Mouse (Mus musculus): Measurements from ENCODE around the gene Sumf2. TPM values are rescaled to one million over a fixed set of nuclear protein-coding genes. Genes with fewer than 3 reads are reported as not detected.

The Sumf2 gene
- polyA plus RNA-seq, 1 experiment = 33.8 TPM

- Histone ChIP-seq H3K4me3 (no peak within 1 kb of the TSS), H3K27me3 (ENCODE audit: control insufficient read depth, insufficient read depth, insufficient read length) (no peaks in the 10 kb centered on the region), H3K4me2 (ENCODE audit: low read depth) (no peak within 1 kb of the TSS), H3K79me2 (ENCODE audit: control insufficient read depth, insufficient read depth) (no peaks in the 10 kb centered on the region), H3ac (ENCODE audit: control insufficient read depth, insufficient read length) (no peak within 1 kb of the TSS), H3K36me3 (ENCODE audit: control insufficient read depth, insufficient read depth) (no peaks in the 10 kb centered on the region)
- no peak for TF ChIP-seq TCF12 (IDR thresholded peaks at IDR 0.05; ENCODE audit: insufficient read depth, poor library complexity, severe bottlenecking)
- no peak for TF ChIP-seq CEBPB (IDR thresholded peaks at IDR 0.05; ENCODE audit: insufficient read depth, poor library complexity, severe bottlenecking)
- no peak for TF ChIP-seq REST (IDR thresholded peaks at IDR 0.05; ENCODE audit: insufficient read depth, insufficient read length)
- TF ChIP-seq SRF (IDR thresholded peaks at IDR 0.05; ENCODE audit: control insufficient read depth, insufficient read length, low read depth) = no peak
- no peak for TF ChIP-seq POLR2A (IDR thresholded peaks at IDR 0.05; ENCODE audit: insufficient read length, low read depth)
- TF ChIP-seq MYOD1 (IDR thresholded peaks at IDR 0.05; ENCODE audit: control insufficient read depth in 1 of 3, insufficient read length in 2 of 3, low read depth in 2 of 3) = no peak
- no peak for TF ChIP-seq TCF3 (IDR thresholded peaks at IDR 0.05; ENCODE audit: insufficient read length, low read depth)
- TF ChIP-seq MAX (IDR thresholded peaks at IDR 0.05; ENCODE audit: low read depth) = no peak
- TF ChIP-seq USF1 (IDR thresholded peaks at IDR 0.05; ENCODE audit: low read depth) = no peak
- no peak for TF ChIP-seq MYOG (IDR thresholded peaks at IDR 0.05; ENCODE audit: control insufficient read depth in 1 of 3, insufficient read depth in 1 of 3, insufficient read length in 2 of 3, low read depth in 2 of 3)
- no peak for TF ChIP-seq POLR2AphosphoS2 (IDR thresholded peaks at IDR 0.05; ENCODE audit: insufficient read length, low read depth)
- TF ChIP-seq E2F4 (IDR thresholded peaks at IDR 0.05; ENCODE audit: insufficient read depth) = no peak
Observed at GRCm38 (mm10) chr5:129898449-129898848, 51.7 kb downstream of the Sumf2 start, which contains the start of gene Phkg1. Gene Phkg1, minus strand, starts transcription at chr5:129898549.

DNA sequence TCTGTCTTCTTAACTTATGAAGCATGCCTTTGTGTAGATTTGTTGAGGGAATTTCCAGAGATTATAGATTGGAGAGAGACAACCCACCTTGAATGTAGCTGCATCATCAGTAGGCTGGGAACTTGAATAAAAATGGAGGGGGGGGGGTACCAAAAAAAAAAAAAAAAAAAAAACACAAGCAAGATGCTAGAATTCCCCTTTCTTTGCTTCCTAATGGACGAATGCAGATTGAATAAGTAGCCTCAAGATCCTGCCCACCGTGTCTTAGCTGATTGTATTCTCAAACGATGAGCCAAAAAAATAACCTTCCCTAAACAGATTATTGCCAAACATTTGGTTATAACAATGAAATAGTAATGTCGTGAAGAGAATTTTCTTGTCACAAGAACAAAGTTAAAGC, 61.0 kb downstream of the Sumf2 start:
- H3K4me3 ChIP-seq = peak overlapping the region; percentile 30
- peak overlapping the region; percentile 99 for H3K4me2 ChIP-seq (ENCODE audit: low read depth)
- no peaks in the 10 kb centered on the region for H3K27me3 ChIP-seq (ENCODE audit: control insufficient read depth, insufficient read depth, insufficient read length)
- TF ChIP-seq TCF12 (IDR thresholded peaks at IDR 0.05; ENCODE audit: insufficient read depth, poor library complexity, severe bottlenecking) = no peak
- TF ChIP-seq POLR2AphosphoS2 (IDR thresholded peaks at IDR 0.05; ENCODE audit: insufficient read length, low read depth) = no peak
- TF ChIP-seq CEBPB (IDR thresholded peaks at IDR 0.05; ENCODE audit: insufficient read depth, poor library complexity, severe bottlenecking) = no peak
- no peak for TF ChIP-seq TCF3 (IDR thresholded peaks at IDR 0.05; ENCODE audit: insufficient read length, low read depth)
- no peak for TF ChIP-seq E2F4 (IDR thresholded peaks at IDR 0.05; ENCODE audit: insufficient read depth)
- TF ChIP-seq MYOD1 (IDR thresholded peaks at IDR 0.05; ENCODE audit: control insufficient read depth in 1 of 3, insufficient read length in 2 of 3, low read depth in 2 of 3) = no peak
- no peak for TF ChIP-seq USF1 (IDR thresholded peaks at IDR 0.05; ENCODE audit: low read depth)
- TF ChIP-seq POLR2A (IDR thresholded peaks at IDR 0.05; ENCODE audit: insufficient read length, low read depth) = no peak
- no peak for TF ChIP-seq SRF (IDR thresholded peaks at IDR 0.05; ENCODE audit: control insufficient read depth, insufficient read length, low read depth)
- no peak for TF ChIP-seq REST (IDR thresholded peaks at IDR 0.05; ENCODE audit: insufficient read depth, insufficient read length)
- TF ChIP-seq MAX (IDR thresholded peaks at IDR 0.05; ENCODE audit: low read depth) = no peak
- no peak for TF ChIP-seq MYOG (IDR thresholded peaks at IDR 0.05; ENCODE audit: control insufficient read depth in 1 of 3, insufficient read depth in 1 of 3, insufficient read length in 2 of 3, low read depth in 2 of 3)
- no peaks in the 10 kb centered on the region for H3K36me3 ChIP-seq (ENCODE audit: control insufficient read depth, insufficient read depth)
- H3ac ChIP-seq (ENCODE audit: control insufficient read depth, insufficient read length) = no peak overlapping the region
- no peaks in the 10 kb centered on the region for H3K79me2 ChIP-seq (ENCODE audit: control insufficient read depth, insufficient read depth)

- Histone ChIP-seq H3ac (ENCODE audit: control insufficient read depth, insufficient read length) (peak within 1 kb of the TSS; percentile 46), H3K36me3 (ENCODE audit: control insufficient read depth, insufficient read depth) (no peaks in the 10 kb centered on the region), H3K27me3 (ENCODE audit: control insufficient read depth, insufficient read depth, insufficient read length) (no peaks in the 10 kb centered on the region), H3K4me2 (ENCODE audit: low read depth) (peak within 1 kb of the TSS; percentile 99), H3K4me3 (peak within 1 kb of the TSS; percentile 30), H3K79me2 (ENCODE audit: control insufficient read depth, insufficient read depth) (no peaks in the 10 kb centered on the region)
- TF ChIP-seq MAX (IDR thresholded peaks at IDR 0.05; ENCODE audit: low read depth) (no peak), MYOG (IDR thresholded peaks at IDR 0.05; ENCODE audit: control insufficient read depth in 1 of 3, insufficient read depth in 1 of 3, insufficient read length in 2 of 3, low read depth in 2 of 3) (peak in 2 of 3 experiments; percentile 84 to 86), POLR2AphosphoS2 (IDR thresholded peaks at IDR 0.05; ENCODE audit: insufficient read length, low read depth) (peak; percentile 76), MYOD1 (IDR thresholded peaks at IDR 0.05; ENCODE audit: control insufficient read depth in 1 of 3, insufficient read length in 2 of 3, low read depth in 2 of 3) (peak in 2 of 3 experiments; percentile 76 to 88), REST (IDR thresholded peaks at IDR 0.05; ENCODE audit: insufficient read depth, insufficient read length) (no peak), TCF3 (IDR thresholded peaks at IDR 0.05; ENCODE audit: insufficient read length, low read depth) (no peak), POLR2A (IDR thresholded peaks at IDR 0.05; ENCODE audit: insufficient read length, low read depth) (peak; percentile 86), SRF (IDR thresholded peaks at IDR 0.05; ENCODE audit: control insufficient read depth, insufficient read length, low read depth) (peak; percentile 10), USF1 (IDR thresholded peaks at IDR 0.05; ENCODE audit: low read depth) (no peak)
Observed at GRCm38 (mm10) chr5:129908242-129908965, 61.6 kb downstream of the Sumf2 start, which contains the start of gene Nupr1l. Gene Nupr1l, plus strand, starts transcription at chr5:129908540.

GRCm38 (mm10) chr5:129909147-129909546, 62.4 kb downstream of the Sumf2 start:
- peak overlapping the region; percentile 30 for H3K4me3 ChIP-seq
- H3ac ChIP-seq (ENCODE audit: control insufficient read depth, insufficient read length) = peak overlapping the region; percentile 46
- H3K79me2 ChIP-seq (ENCODE audit: control insufficient read depth, insufficient read depth) = no peaks in the 10 kb centered on the region
- H3K4me2 ChIP-seq (ENCODE audit: low read depth) = peak overlapping the region; percentile 99
- TF ChIP-seq MAX (IDR thresholded peaks at IDR 0.05; ENCODE audit: low read depth) (no peak), TCF3 (IDR thresholded peaks at IDR 0.05; ENCODE audit: insufficient read length, low read depth) (no peak), SRF (IDR thresholded peaks at IDR 0.05; ENCODE audit: control insufficient read depth, insufficient read length, low read depth) (no peak), E2F4 (IDR thresholded peaks at IDR 0.05; ENCODE audit: insufficient read depth) (no peak), MYOG (IDR thresholded peaks at IDR 0.05; ENCODE audit: control insufficient read depth in 1 of 3, insufficient read depth in 1 of 3, insufficient read length in 2 of 3, low read depth in 2 of 3) (no peak), CEBPB (IDR thresholded peaks at IDR 0.05; ENCODE audit: insufficient read depth, poor library complexity, severe bottlenecking) (no peak), USF1 (IDR thresholded peaks at IDR 0.05; ENCODE audit: low read depth) (no peak), TCF12 (IDR thresholded peaks at IDR 0.05; ENCODE audit: insufficient read depth, poor library complexity, severe bottlenecking) (no peak), REST (IDR thresholded peaks at IDR 0.05; ENCODE audit: insufficient read depth, insufficient read length) (no peak), MYOD1 (IDR thresholded peaks at IDR 0.05; ENCODE audit: control insufficient read depth in 1 of 3, insufficient read length in 2 of 3, low read depth in 2 of 3) (no peak), POLR2A (IDR thresholded peaks at IDR 0.05; ENCODE audit: insufficient read length, low read depth) (no peak), POLR2AphosphoS2 (IDR thresholded peaks at IDR 0.05; ENCODE audit: insufficient read length, low read depth) (no peak)
- no peaks in the 10 kb centered on the region for H3K36me3 ChIP-seq (ENCODE audit: control insufficient read depth, insufficient read depth)
- H3K27me3 ChIP-seq (ENCODE audit: control insufficient read depth, insufficient read depth, insufficient read length) = no peaks in the 10 kb centered on the region

Measured in myocyte (in vitro differentiated cells).